Comparison of ENCODE assay signal across 16 mouse cellular contexts in genomic region chr13:110450526-110450925, GRCm38 (mm10).
"Had no signal": no experiment of that assay in that cellular context is flagged by ENCODE, and none has a peak within 500 bp of the region (broad histone marks: within the 10 kb centered on the region; RNA-seq: fewer than 3 reads in every experiment).

No protein-coding gene starts in this region.

- H3K36me3 ChIP-seq: neural tube, embryonic 13.5 days; neural tube, embryonic 15.5 days; stomach, embryonic 15.5 days had no signal

- H3K9ac ChIP-seq: neural tube, embryonic 13.5 days; neural tube, embryonic 15.5 days; stomach, embryonic 15.5 days had no signal

- H3K4me2 ChIP-seq: neural tube, embryonic 13.5 days; neural tube, embryonic 15.5 days; stomach, embryonic 15.5 days had no signal

- H3K27me3 ChIP-seq: neural tube, embryonic 13.5 days; neural tube, embryonic 15.5 days; stomach, embryonic 15.5 days had no signal

- H3K9me3 ChIP-seq: neural tube, embryonic 13.5 days; neural tube, embryonic 15.5 days; stomach, embryonic 15.5 days had no signal

- H3K4me1 ChIP-seq: neural tube, embryonic 13.5 days; neural tube, embryonic 15.5 days; stomach, embryonic 15.5 days had no signal

- H3K4me3 ChIP-seq: neural tube, embryonic 13.5 days; neural tube, embryonic 15.5 days; stomach, embryonic 15.5 days had no signal

- DNase-seq: retina, postnatal 1 day; right cerebral cortex, adult 18-20 months; right cerebral cortex, postnatal 14 days; right cerebral cortex, postnatal 25 days; right cerebral cortex, postnatal 4 days; spleen, adult 18-20 months; thymus, adult 18-20 months; thymus, adult 2 months; thymus, postnatal 14 days; thymus, postnatal 25 days; thymus, postnatal 36 days; thymus, postnatal 4 days had no signal

- H3K27ac ChIP-seq: neural tube, embryonic 13.5 days; neural tube, embryonic 15.5 days; stomach, embryonic 15.5 days; stomach, postnatal 0 days had no signal
